Mouse (Mus musculus) heart, adult 2 months (tissue): ENCODE results near the gene Olfr104-ps.

Experiments
- CTCF ChIP-seq: fragments of 200-600 bp; IDR thresholded peaks from 2 replicates; pipeline ENCODE4 v1.8.1; 2022; ENCODE audit warnings: antibody characterized with exemption, mild to moderate bottlenecking, moderate library complexity
- EP300 ChIP-seq: fragments of 200-500 bp; IDR thresholded peaks from 2 replicates; pipeline ENCODE4 v1.6.1; 2011; ENCODE audit warnings: low read depth, low read length, control low read depth; ENCODE audit not compliant: insufficient read depth
- POLR2A ChIP-seq: fragments of 200-500 bp; IDR thresholded peaks from 2 replicates; pipeline ENCODE4 v1.6.1; 2011; ENCODE audit warnings: mild to moderate bottlenecking, low read depth, low read length, control low read depth; ENCODE audit not compliant: insufficient read depth

DNA sequence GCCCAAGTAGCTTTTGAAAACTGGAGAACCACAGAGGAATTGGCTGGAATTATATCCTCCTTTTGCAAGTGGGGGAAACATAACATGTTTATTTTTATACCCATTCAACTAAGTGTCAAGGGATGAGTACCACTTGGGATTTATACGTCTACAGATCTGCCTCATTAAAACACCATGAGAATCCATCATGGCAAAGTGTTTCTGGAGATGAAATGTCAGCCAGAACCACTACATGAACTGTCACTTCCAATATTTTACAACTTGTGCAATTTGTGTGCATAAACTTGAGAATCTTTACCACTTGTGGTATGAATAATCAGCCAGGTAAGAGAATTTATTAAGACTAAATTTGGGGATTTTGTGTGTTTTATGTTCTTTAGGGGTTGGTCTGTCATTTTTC, 30.7 kb downstream of the Olfr104-ps start, which contains the start of gene Olfr106-ps:
- no peak for TF ChIP-seq CTCF
- TF ChIP-seq POLR2A: no peak
- no peak for TF ChIP-seq EP300
